ENCODE assay signal across 24 mouse cellular contexts in the genomic region with DNA sequence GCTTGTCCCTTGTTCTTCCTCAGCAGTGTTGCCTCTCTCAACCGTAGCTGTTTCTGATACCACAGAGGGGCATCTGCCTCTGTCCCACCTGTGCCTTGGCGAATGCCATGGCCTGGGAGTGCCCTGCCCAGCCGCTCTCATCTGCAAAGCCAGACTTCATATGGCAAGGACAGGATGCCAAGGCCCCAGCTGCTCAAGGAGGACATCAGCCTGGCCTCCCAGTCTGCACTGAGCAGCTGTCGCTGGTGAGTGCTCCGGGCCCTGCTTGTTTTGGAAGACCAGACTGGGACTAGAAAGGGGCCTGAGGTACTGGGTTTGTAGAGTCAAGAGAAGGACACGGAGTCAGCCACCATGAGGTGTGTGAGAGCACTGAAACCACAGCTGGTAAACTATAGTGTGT.
"Had no signal": no experiment of that assay in that cellular context is flagged by ENCODE, and none has a peak within 500 bp of the region (broad histone marks: within the 10 kb centered on the region; RNA-seq: fewer than 3 reads in every experiment).

No protein-coding gene starts in this region.

- H3K27ac ChIP-seq: kidney, embryonic 15.5 days; limb, embryonic 10.5 days; limb, embryonic 13.5 days; liver, embryonic 12.5 days; liver, embryonic 15.5 days; lung, embryonic 15.5 days; midbrain, embryonic 10.5 days; midbrain, embryonic 13.5 days; neural tube, embryonic 13.5 days; stomach, embryonic 15.5 days had no signal

- H3K9ac ChIP-seq: kidney, embryonic 15.5 days; limb, embryonic 13.5 days; liver, embryonic 12.5 days; liver, embryonic 15.5 days; lung, embryonic 15.5 days; neural tube, embryonic 13.5 days; stomach, embryonic 15.5 days had no signal

- DNase-seq: kidney, adult 8-10 months; kidney, postnatal 10 days; kidney, postnatal 36 days; layer of hippocampus, postnatal 36 days; liver; lung, adult 18-20 months; lung, postnatal 10 days; lung, postnatal 36 days; retina, postnatal 1 day; right cerebral cortex, postnatal 25 days; spleen, adult 18-20 months; thymus, postnatal 25 days had no signal

- H3K9me3 ChIP-seq: kidney, embryonic 15.5 days; limb, embryonic 10.5 days; limb, embryonic 13.5 days; liver, embryonic 12.5 days; liver, embryonic 15.5 days; lung, embryonic 15.5 days; megakaryocyte, embryonic 14.5 days; midbrain, embryonic 10.5 days; midbrain, embryonic 13.5 days; neural tube, embryonic 13.5 days; stomach, embryonic 15.5 days had no signal

- H3K27me3 ChIP-seq: kidney, embryonic 15.5 days; limb, embryonic 13.5 days; liver, embryonic 12.5 days; liver, embryonic 15.5 days; lung, embryonic 15.5 days; megakaryocyte, embryonic 14.5 days; midbrain, embryonic 13.5 days; neural tube, embryonic 13.5 days; stomach, embryonic 15.5 days had no signal

- ATAC-seq: liver, embryonic 12.5 days; midbrain, embryonic 13.5 days had no signal

- H3K4me2 ChIP-seq: kidney, embryonic 15.5 days; limb, embryonic 13.5 days; liver, embryonic 12.5 days; liver, embryonic 15.5 days; lung, embryonic 15.5 days; midbrain, embryonic 13.5 days; neural tube, embryonic 13.5 days; stomach, embryonic 15.5 days had no signal

- H3K4me3 ChIP-seq: kidney, embryonic 15.5 days; left cerebral cortex, adult 2 months; limb, embryonic 10.5 days; limb, embryonic 13.5 days; liver, embryonic 12.5 days; liver, embryonic 15.5 days; lung, embryonic 15.5 days; megakaryocyte, embryonic 14.5 days; midbrain, embryonic 10.5 days; midbrain, embryonic 13.5 days; neural tube, embryonic 13.5 days; stomach, embryonic 15.5 days had no signal
